Mouse (Mus musculus) megakaryocyte, adult 5-6 weeks (primary cell): ENCODE measurements at regions not wholly inside any gene's neighbourhood (a gene's known extent, or its start where the extent isn't known, plus 50 kb on each side); places are given as distances from the start of the nearest gene placed in this dataset.
A peak's percentile ranks its signal among the peaks of the same experiment; 100 is the strongest.

Experiments
- ATAC-seq: 2 replicates; pipeline ENCODE4 v1.8.0; 2016; ENCODE audit warnings: mild to moderate bottlenecking, inconsistent platforms; ENCODE audit not compliant: poor library complexity, severe bottlenecking

DNA sequence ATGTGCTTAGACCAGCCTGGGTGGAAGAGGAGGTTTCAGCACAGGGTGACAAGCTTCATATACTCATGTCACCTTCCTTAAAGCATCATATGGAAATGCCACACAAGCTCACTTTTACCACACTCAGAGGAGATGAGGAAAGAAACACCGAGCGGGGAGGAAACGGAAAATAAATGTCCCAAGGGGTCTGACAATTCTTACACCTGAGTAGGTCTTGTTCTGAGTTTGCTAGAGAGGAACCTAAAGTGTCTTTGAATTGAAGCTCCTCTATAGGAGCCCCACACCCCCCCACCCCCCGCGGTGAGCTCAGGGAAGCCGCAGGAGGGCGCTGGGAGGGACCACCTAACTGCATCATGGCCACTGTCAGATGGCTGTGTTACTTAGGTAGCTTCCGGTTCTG lies 124.7 kb upstream of the Ado start:
- no peak for ATAC-seq

DNA sequence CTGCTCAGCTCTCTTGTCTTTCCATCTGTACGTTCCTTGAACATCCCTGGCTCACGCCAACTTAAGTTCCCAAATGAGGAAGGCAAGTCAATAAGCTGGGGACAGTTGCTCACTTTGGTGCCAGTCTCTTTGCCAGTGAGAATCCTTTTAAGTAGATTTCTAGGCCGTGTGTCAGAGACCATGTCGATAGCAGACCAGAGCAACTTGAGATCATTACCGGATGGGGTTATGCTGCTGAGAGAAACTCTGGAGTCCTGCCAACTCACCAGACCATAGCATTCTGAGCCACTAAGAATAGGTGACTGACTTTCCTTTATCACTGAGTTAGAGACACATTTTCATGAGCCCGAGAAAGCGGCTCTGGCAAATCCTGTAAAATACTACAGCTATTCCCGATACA lies 123.5 kb upstream of the Ado start:
- ATAC-seq: no peak

- no peak for ATAC-seq
Measured at GRCm38 (mm10) chr10:67669066-67669465, 120.3 kb upstream of the Ado start.

DNA sequence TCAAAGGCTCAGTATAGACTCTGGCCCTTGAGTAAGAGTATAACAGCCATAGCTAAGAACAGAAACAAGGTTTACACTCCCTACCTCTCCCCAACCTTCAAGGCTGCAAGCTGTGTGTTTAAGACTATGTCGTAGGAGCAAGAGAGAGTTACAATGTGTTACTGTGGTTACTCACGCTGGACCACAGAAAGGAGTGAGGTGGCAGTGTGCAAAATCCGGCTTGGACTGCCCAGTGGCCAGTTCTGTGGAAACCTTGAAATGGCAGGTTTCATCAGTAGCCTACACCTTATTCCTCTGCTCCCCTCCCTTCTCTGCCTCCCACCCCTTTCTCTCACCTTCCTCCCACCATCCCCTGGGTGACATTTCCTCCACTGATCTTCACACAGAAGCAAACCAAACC lies 114.3 kb upstream of the Ado start:
- ATAC-seq: peak; percentile 59

DNA sequence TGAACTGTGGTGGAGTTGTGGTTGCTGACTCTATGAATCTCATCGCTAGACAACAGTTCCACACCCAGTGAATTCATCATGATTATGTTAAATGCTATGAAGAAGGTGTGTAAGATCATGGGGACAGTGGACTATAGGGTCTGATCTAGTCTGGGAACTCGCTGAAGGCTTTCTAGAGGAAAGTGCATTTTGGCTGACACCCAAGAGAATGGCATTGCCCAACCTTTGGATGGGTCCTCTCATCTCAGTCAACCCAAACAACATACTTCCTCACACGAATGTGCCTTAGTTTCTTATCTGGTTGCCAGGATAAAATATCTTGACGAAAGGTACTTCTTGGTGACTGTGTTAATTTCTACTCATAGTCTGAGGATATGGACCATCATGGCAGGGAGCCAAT lies 112.9 kb upstream of the Ado start:
- ATAC-seq: no peak

DNA sequence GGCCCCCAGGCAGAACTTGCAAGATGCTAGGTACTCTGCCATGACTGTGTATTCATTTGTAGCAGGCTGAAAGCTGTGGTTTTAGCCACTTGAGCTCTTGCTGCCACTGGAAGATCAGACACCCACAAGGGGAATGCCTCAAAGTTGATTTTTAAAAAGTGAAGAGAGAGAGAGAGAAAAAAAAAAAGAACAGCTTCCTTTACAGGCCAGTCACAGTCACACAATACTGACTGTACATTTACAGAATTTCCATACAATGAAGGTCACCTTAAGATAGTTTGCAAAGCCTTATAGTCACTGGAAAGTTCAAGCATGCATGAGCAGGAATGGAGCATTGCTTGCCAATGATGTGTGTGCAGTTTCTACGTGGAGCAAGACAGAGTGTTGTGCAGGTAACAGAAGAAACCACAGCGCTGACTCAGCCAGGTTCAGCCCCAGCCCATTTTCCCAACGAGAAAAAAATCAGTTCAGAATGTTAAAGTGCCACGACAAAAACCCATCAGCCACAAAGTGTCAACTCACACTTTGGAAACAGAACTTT lies 109.3 kb upstream of the Ado start:
- ATAC-seq: no peak

- peak; percentile 41; the same call in 1 of the 2 replicates for ATAC-seq
Measured at GRCm38 (mm10) chr10:67657305-67657704, 108.5 kb upstream of the Ado start.

GRCm38 (mm10) chr10:67654518-67654917 lies 105.8 kb upstream of the Ado start:
- ATAC-seq: no peak

GRCm38 (mm10) chr10:67652300-67652699 lies 103.5 kb upstream of the Ado start:
- no peak for ATAC-seq

DNA sequence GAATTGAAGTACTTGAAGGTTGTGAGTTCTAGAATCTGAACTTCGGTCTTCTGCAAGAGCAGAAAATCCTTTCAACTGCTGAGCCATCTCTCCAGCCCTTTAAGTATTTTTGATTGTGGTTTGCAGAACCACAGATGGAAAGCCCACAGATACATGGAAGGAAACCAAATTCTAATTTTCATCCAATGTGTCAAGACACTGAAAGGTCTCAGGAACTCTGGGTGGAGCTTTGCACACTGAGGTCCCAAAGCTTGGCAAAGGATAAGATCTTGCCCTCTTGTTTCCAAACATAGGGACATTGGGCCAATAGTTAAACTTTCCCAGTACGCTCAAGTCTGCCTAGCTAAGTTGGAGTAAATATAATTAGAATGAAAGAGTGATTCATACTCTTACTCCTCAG lies 102.6 kb upstream of the Ado start:
- ATAC-seq: no peak

GRCm38 (mm10) chr10:67647777-67648727 lies 99.3 kb upstream of the Ado start:
- peak; percentile 28 for ATAC-seq

DNA sequence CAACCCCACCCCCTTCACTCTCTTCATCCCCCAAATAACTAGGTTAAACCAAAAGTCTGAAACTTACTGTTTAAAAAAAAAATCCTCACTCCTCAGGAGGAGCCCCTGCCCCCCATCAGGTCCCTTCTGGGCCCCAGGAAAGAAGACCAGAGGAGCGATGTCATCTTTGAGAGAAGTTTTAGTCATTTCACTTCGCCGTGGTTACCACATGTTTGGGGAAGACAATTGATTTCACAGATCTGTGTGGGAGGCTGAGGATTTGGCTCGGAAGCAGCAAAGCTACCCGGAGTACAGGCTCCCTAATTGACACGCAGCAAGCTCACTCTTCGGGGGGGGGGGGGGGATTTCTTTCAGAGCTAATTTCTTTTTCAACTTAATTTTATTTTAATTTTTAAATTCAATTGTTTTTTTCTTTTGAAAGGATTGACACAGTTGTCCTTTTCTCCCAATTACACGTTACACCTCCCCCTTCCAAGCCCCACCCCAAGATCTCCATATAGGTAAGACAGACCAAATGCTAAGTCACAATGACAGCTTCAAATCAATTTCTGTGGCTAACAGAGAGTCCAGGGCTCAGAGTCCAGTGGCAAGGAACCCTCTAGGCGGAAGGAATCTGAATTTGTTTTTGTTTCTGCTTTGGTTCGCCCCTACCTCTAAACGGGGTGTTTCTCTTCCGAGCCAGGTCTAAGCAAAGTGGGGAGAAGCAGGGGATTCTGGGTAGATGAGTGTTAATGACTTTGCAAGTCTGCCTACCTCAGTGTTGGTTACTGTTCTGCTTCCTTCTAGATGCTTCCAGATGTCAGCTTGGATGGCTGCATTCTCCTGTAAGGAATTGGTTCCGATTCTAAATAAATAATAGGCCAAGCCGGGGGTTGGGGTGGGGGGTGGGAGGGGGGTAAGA lies 98.2 kb upstream of the Ado start:
- ATAC-seq: peak; percentile 72

GRCm38 (mm10) chr10:67645821-67646220 lies 97.1 kb upstream of the Ado start:
- ATAC-seq: no peak

- ATAC-seq: peak; percentile 42
Measured at GRCm38 (mm10) chr10:67644280-67644679, 95.5 kb upstream of the Ado start.

GRCm38 (mm10) chr10:67643685-67644084 lies 94.9 kb upstream of the Ado start:
- ATAC-seq: 0 out of 2 replicates have a peak, but pooled peaks have one; percentile 4

DNA sequence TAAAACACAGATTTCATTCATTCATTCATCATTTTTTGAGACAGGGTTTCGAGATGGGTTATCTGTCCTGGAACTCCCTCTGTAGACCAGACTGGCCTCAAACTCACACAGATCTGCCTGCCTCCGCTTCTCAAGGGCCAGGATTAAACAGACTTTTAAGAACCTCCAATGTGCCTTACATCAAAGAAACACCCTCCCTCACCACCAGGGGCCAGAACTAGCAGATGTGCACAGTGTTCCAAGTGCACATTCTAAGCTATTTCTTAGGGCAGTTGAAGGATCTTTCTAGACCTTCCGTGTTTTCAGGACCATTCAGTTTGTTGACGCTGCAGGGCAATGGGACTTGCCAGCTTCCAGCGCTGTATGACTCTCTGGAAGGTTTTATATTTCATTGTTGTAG lies 88.6 kb upstream of the Ado start:
- peak; percentile 49 for ATAC-seq

DNA sequence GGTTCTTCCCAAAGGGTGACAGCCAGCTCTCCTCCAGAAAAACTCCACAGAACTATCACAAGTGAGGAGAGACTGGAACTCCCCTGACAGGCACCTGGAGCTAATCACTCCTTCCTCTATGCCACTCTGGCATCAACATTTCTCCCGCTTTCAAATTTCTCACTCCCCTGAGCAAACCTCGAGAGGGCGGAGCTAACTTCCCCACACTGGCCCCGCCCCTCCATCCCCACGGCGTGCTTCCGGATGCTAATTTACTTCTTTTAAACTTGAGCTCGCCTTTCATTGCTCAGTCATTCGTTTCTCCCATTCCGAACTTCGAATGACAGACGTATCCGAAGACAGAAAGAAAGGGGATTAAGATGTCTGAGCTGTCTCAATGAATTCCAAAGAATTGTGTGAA lies 87.8 kb upstream of the Ado start:
- peak; percentile 76 for ATAC-seq

GRCm38 (mm10) chr10:67634795-67635194 lies 86.0 kb upstream of the Ado start:
- ATAC-seq: no peak

DNA sequence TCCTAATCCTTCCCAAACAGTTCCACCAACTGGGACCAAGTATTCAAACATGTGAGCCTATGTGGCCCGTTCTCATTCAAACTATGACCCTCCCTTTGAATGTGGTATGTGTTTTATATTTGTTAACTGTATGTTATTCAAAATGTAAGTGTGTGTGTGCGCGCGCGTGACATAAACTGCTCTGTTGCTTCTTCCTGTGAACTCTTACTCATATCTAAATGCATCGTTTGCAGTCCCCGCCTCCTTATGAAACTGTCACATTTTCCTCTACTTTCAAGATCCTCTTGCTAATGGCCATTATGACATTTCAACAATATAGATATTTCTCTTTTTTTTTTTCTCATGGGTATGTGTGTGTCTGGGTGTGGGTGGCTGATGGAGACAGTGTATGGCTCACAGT lies 84.3 kb upstream of the Ado start:
- ATAC-seq: peak; percentile 61

DNA sequence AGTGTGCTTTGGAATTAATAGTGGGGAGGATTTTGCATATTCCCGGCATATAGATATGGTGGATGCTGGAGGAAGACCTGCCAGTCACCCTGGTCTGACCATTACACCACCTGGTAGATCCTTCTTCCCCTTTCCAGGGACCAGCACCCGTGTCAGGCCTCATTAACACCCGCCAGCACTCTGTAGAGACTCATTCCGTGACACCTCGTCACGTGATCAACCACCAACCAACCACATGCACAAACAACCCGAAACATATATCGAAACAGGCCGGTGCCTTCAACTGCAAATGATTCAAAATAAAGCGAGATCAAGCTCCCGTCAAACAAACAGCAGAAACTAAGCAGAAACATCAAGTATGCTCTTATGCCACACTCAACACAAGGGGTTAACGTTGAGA lies 74.6 kb upstream of the Ado start:
- no peak for ATAC-seq

- ATAC-seq: peak; percentile 78
Measured at GRCm38 (mm10) chr10:67620018-67620417, 71.3 kb upstream of the Ado start.
